In the genomic region with DNA sequence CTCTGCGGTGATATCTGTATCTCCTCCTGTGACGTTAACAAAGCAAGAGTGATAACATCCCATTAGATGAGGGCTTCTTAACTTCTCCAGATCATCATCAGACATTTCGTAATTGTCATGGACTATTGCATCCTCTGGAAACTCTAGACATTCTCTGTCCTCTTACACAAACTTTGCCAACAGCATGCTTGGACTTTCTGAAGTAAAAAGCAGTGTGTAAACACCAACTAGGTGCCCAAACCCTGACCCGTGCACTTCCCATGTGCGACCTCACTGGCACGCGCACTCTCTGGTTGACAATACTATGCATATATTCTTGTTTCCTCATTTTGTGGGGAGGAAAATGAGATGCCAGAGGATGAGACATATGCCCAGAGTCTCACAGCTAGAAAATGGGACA, we compare ENCODE assay signal across 20 mouse cellular contexts. TPM values are rescaled to one million over a fixed set of nuclear protein-coding genes. Genes with fewer than 3 reads are reported as not detected.
"Had no signal": no experiment of that assay in that cellular context is flagged by ENCODE, and none has a peak within 500 bp of the region (broad histone marks: within the 10 kb centered on the region; RNA-seq: fewer than 3 reads in every experiment).

No protein-coding gene starts in this region.

- H3K9ac ChIP-seq: intestine, embryonic 15.5 days; kidney, embryonic 15.5 days; liver, embryonic 13.5 days; lung, embryonic 14.5 days had no signal

- H3K4me2 ChIP-seq: intestine, embryonic 15.5 days; kidney, embryonic 15.5 days; liver, embryonic 13.5 days; lung, embryonic 14.5 days; midbrain, embryonic 11.5 days had no signal

- H3K27ac ChIP-seq: intestine, embryonic 15.5 days; kidney, embryonic 15.5 days; left cerebral cortex, adult 2 months; liver, embryonic 13.5 days; macrophage; stomach, postnatal 0 days had no signal

- H3K4me1 ChIP-seq: intestine, embryonic 15.5 days; kidney, embryonic 15.5 days; liver, embryonic 13.5 days had no signal

- H3K9me3 ChIP-seq: intestine, embryonic 15.5 days; kidney, embryonic 15.5 days; liver, embryonic 13.5 days had no signal

- DNase-seq: kidney, adult 11 months; kidney, adult 8-10 months; kidney, postnatal 10 days; kidney, postnatal 36 days; layer of hippocampus, postnatal 36 days; liver, embryonic 13.5 days; lung, embryonic 14.5 days; midbrain, embryonic 14.5 days; right cerebral cortex, postnatal 14 days; right cerebral cortex, postnatal 4 days; thymus, adult 2 months; thymus, postnatal 14 days; thymus, postnatal 4 days had no signal

- H3K27me3 ChIP-seq: intestine, embryonic 15.5 days; kidney, embryonic 15.5 days; liver, embryonic 13.5 days had no signal

- H3K4me3 ChIP-seq: intestine, embryonic 15.5 days; kidney, embryonic 15.5 days; left cerebral cortex, adult 2 months; liver, embryonic 13.5 days had no signal

- H3K36me3 ChIP-seq: intestine, embryonic 15.5 days; kidney, embryonic 15.5 days; liver, embryonic 13.5 days had no signal

- ATAC-seq: intestine, embryonic 15.5 days had no signal

RNA-seq across cellular contexts. Expression of gene Ptgfr, which starts 8.9 kb away (rescaled TPM):
- total RNA-seq: megakaryocyte-erythroid progenitor cell, adult 5-6 weeks had no signal
- polyA plus RNA-seq: macrophage had no signal
